Mouse (Mus musculus) testis, adult 2 months (tissue): ENCODE results near the gene Aars.

ENCODE experiments used
- CTCF ChIP-seq: fragments of 200-500 bp; IDR thresholded peaks from 2 replicates; pipeline ENCODE4 v1.5.1; 2012; ENCODE audit warnings: low read depth, mild to moderate bottlenecking, inconsistent platforms, low read length, moderate library complexity; ENCODE audit not compliant: control insufficient read depth, insufficient read depth, insufficient replicate concordance
- POLR2A ChIP-seq: fragments of 200-500 bp; IDR thresholded peaks from 2 replicates; pipeline ENCODE4 v1.6.1; 2012; ENCODE audit warnings: low read depth, mild to moderate bottlenecking, inconsistent platforms, low read length, moderate library complexity; ENCODE audit not compliant: control insufficient read depth

DNA sequence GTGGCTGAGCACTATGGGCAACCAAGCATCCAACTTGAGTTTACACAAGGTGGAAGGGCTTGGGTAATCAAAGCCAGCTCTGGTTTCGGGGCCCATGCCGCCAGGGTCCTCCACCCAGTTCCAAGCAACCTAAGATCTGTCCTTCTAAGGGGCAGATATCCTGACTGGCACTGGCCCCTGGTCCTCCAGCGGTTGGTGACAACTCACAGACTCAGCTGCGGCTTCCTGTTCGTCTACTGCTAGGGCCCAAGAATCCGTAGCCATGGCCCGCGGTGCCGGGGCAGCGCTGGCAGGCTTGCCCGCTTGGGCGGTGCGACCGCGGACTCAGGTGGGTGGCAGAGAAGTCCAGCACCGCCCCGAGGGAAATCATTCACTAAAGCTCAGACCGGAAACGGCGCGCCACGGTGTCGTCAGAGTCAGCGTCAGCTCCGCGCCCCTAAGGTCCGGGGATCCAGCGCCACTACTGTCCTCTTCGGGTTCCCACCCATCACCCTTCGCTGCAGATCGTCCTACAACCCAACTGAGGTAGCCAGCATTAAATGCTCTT lies 5.5 kb upstream of the Aars start:
- no peak for TF ChIP-seq CTCF
- TF ChIP-seq POLR2A: peak; percentile 75
